Mouse (Mus musculus) bone marrow, adult 2 months (tissue): ENCODE data around the gene Farp2. TPM values are rescaled to one million over a fixed set of nuclear protein-coding genes. Genes with fewer than 3 reads are reported as not detected.

Source experiments
- H3K27ac ChIP-seq: fragments of 200-500 bp; 2 replicates; pipeline ENCODE4 v1.5.1; 2012; ENCODE audit warnings: low read depth, mild to moderate bottlenecking, control low read depth, inconsistent platforms, low read length; ENCODE audit not compliant: control insufficient read depth, poor library complexity, insufficient read depth
- H3K4me1 ChIP-seq: fragments of 200-500 bp; 2 replicates; pipeline ENCODE4 v1.6.1; 2011; ENCODE audit warnings: low read length; ENCODE audit not compliant: control insufficient read depth, insufficient read depth
- H3K4me3 ChIP-seq: fragments of 200-500 bp; replicated peaks from 2 replicates; pipeline ENCODE3; 2011; ENCODE audit warnings: mild to moderate bottlenecking, low read depth, low read length, control low read depth; ENCODE audit not compliant: control insufficient read depth
- CTCF ChIP-seq: fragments of 200-500 bp; IDR thresholded peaks from 2 replicates; pipeline ENCODE4 v1.5.1; 2011; ENCODE audit warnings: low read length, control low read depth; ENCODE audit not compliant: control insufficient read depth, insufficient read depth
- POLR2A ChIP-seq: fragments of 200-500 bp; IDR thresholded peaks from 2 replicates; pipeline ENCODE4 v1.6.1; 2011; ENCODE audit warnings: low read depth, mild to moderate bottlenecking, control low read depth, low read length, borderline replicate concordance; ENCODE audit not compliant: control insufficient read depth
- WGBS: fragments of 180-500 bp; shearing (Covaris S2); methylation state at CpG from one replicate; pipeline ENCODE4 v1.1.7; 2018; 5-methylcytosine and 5-hydroxymethylcytosine counted together
- polyA plus RNA-seq: library from polyadenylated mRNA; stranded (reverse); fragments of >200 nt; gene quantifications from 2 replicates; pipeline ENCODE4 v1.2.4, GENCODE M21; 2011; ENCODE audit warnings: low replicate concordance; ENCODE audit not compliant: missing spikeins, insufficient read depth, insufficient read length

The Farp2 gene
- polyA plus RNA-seq, 1 experiment: 0.82 TPM

DNA sequence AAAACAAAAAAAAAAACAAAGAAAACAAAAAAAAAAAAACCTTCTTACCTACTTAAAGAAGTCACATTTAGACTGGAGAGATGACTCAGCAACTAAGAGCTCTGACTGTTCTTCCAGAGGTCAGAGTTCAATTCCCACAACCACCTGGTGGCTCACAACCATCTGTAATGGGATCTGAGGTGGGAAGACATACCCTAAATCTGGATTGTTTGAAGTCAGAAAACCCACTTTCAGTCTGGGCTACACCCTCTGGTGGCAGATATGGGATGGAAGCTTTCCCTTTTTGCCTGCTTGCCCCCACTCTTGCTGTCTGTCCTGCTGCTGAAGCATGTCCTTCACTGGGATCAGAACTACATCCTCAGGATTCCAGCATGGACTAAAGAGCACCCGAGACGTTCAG lies 31.3 kb downstream of the Farp2 start:
- TF ChIP-seq POLR2A (no peak), CTCF (no peak)
- Histone ChIP-seq H3K27ac (no peak overlapping the region), H3K4me3 (no peak overlapping the region), H3K4me1 (no peaks in the 10 kb centered on the region)
- whole genome bisulfite sequencing: 84% methylated on average over 2 of the region's 2 CpGs

DNA sequence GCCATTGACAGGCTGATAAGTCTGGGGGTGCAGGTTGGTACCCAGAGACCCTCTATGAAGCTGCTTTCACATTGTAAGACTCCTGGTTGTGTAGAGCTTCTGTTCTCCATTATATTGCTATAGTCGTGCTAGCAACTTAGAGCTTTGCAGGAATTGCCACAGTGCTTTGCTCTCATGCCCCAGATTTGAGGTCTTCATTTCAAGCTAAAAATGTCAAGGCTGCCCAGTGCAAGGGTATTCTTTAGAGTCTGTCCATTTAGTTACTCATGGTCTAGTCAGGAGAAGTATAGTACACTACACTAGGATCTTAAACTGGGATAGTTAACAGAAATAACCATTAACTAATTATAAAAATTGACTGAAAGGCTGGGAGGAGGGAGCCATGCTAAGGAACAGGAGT lies 35.4 kb downstream of the Farp2 start:
- no peak overlapping the region for H3K27ac ChIP-seq
- no peaks in the 10 kb centered on the region; the same call in 1 of the 2 replicates for H3K4me1 ChIP-seq
- no peak for TF ChIP-seq POLR2A
- no peak for TF ChIP-seq CTCF
- 76% methylated on average over 1 of the region's 1 CpGs for WGBS
- H3K4me3 ChIP-seq: no peak overlapping the region

DNA sequence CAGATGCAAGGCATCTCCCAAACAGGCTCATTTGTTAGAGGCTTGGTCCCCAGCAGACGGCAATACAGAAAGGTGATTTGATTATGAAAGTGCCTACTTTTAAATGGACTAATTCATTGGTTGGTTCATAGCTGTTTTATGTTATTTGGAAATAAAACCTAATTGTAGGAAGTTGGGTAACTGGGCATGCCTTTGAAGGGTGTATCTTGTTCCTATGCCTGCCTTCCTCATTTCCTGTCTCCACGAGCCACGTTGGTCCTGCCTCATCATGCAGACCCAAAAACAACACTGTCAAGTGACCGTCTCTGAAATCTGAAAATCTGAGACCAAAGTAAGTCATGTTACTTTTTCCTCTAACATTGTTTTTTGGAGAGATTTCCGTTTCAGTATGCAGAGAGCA lies 39.5 kb downstream of the Farp2 start:
- Histone ChIP-seq H3K27ac (no peak overlapping the region), H3K4me1 (no peaks in the 10 kb centered on the region; the same call in 1 of the 2 replicates), H3K4me3 (no peak overlapping the region)
- WGBS: 35% methylated on average over 5 of the region's 5 CpGs
- TF ChIP-seq POLR2A: no peak
- no peak for TF ChIP-seq CTCF

DNA sequence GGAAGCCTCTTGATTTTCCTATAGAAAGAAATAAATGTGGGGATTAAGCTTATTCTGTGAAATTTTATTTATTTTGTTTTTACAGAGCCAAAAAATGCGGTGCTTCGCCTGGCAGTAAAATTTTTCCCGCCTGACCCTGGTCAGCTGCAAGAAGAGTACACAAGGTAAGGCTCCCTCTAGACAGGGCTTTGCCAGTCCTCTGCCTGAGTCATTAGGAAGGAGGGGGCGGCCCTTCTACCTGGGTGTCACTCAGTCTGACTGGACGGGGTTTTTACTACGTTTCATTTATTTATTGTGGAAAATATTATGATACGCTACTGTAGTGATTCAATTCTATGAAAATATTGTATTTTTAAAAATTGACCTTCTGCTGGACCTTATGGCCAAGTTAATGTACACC lies 51.3 kb downstream of the Farp2 start:
- TF ChIP-seq CTCF: no peak
- no peak for TF ChIP-seq POLR2A
- Histone ChIP-seq H3K4me3 (no peak overlapping the region), H3K4me1 (no peaks in the 10 kb centered on the region), H3K27ac (no peak overlapping the region)
- 82% methylated on average over 7 of the region's 7 CpGs for WGBS

DNA sequence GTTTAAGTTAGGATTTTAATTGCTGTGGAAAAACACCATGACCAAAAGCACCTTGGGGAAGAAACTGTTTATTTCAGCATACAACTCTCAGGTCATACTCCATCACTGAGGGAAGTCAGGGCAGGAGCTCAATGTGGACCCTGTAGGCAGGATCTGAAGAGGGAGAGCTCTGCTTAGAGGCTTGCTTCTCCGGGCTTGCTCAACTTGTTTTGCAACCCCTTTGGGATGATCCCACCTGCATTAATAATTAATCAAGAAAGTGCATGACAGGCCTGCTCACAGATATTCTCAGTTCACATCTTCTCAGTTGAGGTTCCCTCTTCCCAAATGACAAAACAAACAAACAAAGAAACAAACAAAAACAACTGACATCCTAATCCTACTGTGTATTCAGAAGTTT lies 51.8 kb downstream of the Farp2 start:
- 82% methylated on average over 1 of the region's 1 CpGs for WGBS
- TF ChIP-seq CTCF (no peak), POLR2A (no peak)
- Histone ChIP-seq H3K4me3 (no peak overlapping the region), H3K4me1 (no peaks in the 10 kb centered on the region), H3K27ac (no peak overlapping the region)

DNA sequence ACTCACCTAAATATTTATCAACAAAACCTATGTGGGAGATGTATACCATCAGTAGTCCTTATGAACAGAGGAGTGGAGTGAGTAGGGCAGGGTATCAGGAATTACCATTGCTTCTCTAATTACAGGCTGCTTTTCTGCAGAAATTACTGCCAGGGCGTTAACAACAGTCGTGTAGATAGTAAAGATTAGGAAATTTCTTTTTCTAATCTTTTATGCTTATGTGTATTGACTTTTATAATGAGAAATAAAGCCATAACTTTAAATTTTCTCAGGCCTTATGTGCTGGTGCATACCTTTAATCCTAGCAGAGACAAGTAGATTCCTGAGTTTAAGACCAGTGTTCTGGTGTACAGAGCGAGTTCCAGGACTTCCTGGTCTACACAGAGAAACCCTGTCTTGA lies 52.9 kb downstream of the Farp2 start:
- no peak overlapping the region for H3K4me3 ChIP-seq
- no peaks in the 10 kb centered on the region for H3K4me1 ChIP-seq
- TF ChIP-seq CTCF (no peak), POLR2A (no peak)
- no peak overlapping the region for H3K27ac ChIP-seq
- WGBS: 79% methylated on average over 3 of the region's 3 CpGs

DNA sequence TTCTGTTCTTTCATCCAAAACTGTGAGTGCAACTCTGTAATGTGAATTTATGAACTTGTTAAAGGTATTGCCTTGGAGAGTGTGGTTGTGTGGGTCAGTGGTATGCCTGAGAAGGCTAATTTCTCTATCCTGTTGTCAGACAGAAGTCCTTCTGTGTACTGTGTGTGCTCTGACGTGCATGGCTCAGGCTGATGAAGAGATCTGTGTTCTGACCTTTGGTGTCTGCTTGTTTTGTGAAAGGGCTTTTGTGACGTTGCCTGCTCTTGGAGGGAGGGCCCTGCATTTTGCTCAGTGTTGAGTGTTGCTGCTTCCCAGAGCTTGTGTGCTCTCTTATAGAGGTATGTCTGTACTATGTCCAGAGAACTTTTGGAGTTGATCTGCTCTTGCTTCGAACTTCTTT lies 55.1 kb downstream of the Farp2 start:
- H3K4me1 ChIP-seq: no peaks in the 10 kb centered on the region
- 81% methylated on average over 3 of the region's 3 CpGs for WGBS
- H3K4me3 ChIP-seq: no peak overlapping the region
- TF ChIP-seq CTCF (no peak), POLR2A (no peak)
- no peak overlapping the region for H3K27ac ChIP-seq

DNA sequence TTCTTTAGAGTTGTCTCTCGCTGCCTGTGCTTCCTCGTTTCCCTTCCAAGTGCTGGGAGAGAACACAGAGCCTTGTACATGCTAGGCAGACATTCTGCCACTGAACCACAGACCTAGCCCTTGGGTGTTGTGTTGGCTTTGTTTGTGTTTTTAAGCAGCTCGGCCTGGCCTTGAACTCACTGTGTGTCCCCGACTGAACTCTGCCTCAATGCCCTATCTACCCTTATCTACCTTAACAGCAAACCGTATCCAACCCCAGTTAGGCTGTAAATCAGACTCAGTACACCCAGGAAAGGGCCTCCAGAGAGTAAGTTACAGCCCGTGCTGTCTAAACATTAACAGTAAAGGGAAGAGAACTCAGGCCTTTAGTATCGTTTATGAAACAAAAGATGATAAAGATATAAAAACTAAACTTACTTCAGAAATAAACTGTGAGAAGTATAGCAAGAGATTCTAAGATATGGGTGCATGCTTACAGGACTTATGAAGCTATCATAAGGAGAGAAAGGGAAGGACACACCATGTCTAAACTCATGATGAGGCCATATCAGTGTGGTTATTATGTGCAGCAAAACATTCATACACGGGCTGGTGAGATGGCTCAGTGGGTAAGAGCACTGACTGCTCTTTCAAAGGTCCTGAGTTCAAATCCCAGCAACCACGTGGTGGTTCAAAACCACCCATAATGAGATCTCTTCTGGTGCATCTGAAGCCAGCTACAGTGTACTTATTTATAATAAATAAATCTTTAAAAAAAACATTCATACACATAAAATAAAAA lies 56.0 kb downstream of the Farp2 start:
- no peaks in the 10 kb centered on the region for H3K4me1 ChIP-seq
- TF ChIP-seq POLR2A (no peak), CTCF (no peak)
- no peak overlapping the region for H3K27ac ChIP-seq
- WGBS: 71% methylated on average over 9 of the region's 9 CpGs
- H3K4me3 ChIP-seq: no peak overlapping the region
